Mouse (Mus musculus) E14TG2a.4 (cell line): Measurements from ENCODE around the gene Abca3.
A peak's percentile ranks its signal among the peaks of the same experiment; 100 is the strongest.

Experiments
- H3K27me3 ChIP-seq: 2 replicates; pipeline ENCODE4 v1.6.1; 2014; ENCODE audit warnings: low read length, control low read depth; ENCODE audit not compliant: insufficient read depth
- H3K36me3 ChIP-seq: 2 replicates; pipeline ENCODE4 v1.6.1; 2014; ENCODE audit warnings: low read length, control low read depth; ENCODE audit not compliant: insufficient read depth
- H3K4me1 ChIP-seq: replicated peaks from 2 replicates; pipeline ENCODE4 v1.6.1; 2014; ENCODE audit warnings: low read depth, low read length, control low read depth
- H3K4me3 ChIP-seq: replicated peaks from 2 replicates; pipeline ENCODE4 v1.5.1; 2014; ENCODE audit warnings: mild to moderate bottlenecking, low read length
- H3K9me3 ChIP-seq: 2 replicates; pipeline ENCODE4 v1.6.1; 2014; ENCODE audit warnings: low read length, control low read depth
- CTCF ChIP-seq: conservative IDR thresholded peaks from 2 replicates; pipeline ENCODE4 v1.5.1; 2014; ENCODE audit warnings: low read length
- NANOG ChIP-seq: IDR thresholded peaks from 2 replicates; pipeline ENCODE4 v1.6.1; 2014; ENCODE audit warnings: borderline replicate concordance, low read length, mixed read lengths
- POU5F1 ChIP-seq: IDR thresholded peaks from 2 replicates; pipeline ENCODE4 v1.6.1; 2014; ENCODE audit warnings: low read length, borderline replicate concordance

The Abca3 gene

DNA sequence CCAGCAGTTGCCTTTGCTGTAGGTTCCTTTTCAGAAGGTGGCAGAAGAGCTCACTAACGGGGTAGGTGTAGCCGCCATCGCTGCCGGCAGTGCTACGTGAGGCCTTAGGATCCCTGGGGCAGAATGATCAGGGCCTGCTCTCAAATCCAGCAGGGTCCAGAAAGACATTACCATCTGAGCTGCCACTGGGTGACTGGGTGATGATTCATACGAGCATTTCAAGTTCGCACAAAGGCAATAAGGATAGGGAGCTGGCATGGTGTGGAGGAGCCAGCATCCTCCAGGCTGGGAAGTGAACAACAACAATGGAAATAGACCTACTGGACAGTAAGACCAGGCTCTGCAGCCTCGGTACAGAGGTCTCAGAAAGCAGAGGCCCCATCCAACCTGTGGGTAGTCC lies 88.6 kb downstream of the Abca3 start:
- H3K36me3 ChIP-seq = peaks cover 62% of the 10 kb centered on the region
- H3K9me3 ChIP-seq = no peaks in the 10 kb centered on the region
- H3K27me3 ChIP-seq = no peaks in the 10 kb centered on the region
- TF ChIP-seq CTCF (no peak), NANOG (no peak), POU5F1 (no peak)
- H3K4me1 ChIP-seq = peaks cover 33% of the 10 kb centered on the region
- no peak overlapping the region for H3K4me3 ChIP-seq

- H3K4me3 ChIP-seq = no peak overlapping the region
Measured at GRCm38 (mm10) chr17:24441148-24441547, 89.4 kb downstream of the Abca3 start.

DNA sequence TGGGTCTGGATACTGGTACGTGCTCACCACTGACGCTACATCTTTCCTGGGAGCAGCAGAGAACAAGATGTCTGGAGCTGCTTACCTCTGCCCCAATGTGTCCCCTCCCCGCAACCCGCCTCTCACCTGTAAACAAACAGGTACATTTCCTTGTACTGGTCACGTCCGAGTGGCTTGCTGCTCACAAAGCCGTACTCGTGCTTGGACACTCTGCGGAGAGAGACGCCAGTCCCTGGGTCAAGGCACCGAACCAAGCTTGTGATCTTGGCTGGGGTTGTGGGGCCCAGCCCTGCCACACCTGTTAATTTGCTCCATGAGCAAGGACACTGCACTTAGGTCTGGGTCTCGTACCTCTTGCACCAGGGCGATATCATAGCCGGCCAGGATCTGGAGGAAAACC lies 90.4 kb downstream of the Abca3 start:
- TF ChIP-seq CTCF (no peak), NANOG (no peak), POU5F1 (no peak)
- Histone ChIP-seq H3K4me1 (peaks cover 29% of the 10 kb centered on the region), H3K36me3 (peaks cover 70% of the 10 kb centered on the region), H3K4me3 (peak overlapping the region; percentile 29; the same call in 1 of the 2 replicates), H3K9me3 (no peaks in the 10 kb centered on the region), H3K27me3 (no peaks in the 10 kb centered on the region)

More at GRCm38 (mm10) chr17:24441148-24441547, 89.4 kb downstream of the Abca3 start:
- peaks cover 29% of the 10 kb centered on the region for H3K4me1 ChIP-seq
- H3K36me3 ChIP-seq = peaks cover 62% of the 10 kb centered on the region
- TF ChIP-seq CTCF = peak; percentile 28
- TF ChIP-seq POU5F1 = no peak
- H3K27me3 ChIP-seq = no peaks in the 10 kb centered on the region
- H3K9me3 ChIP-seq = no peaks in the 10 kb centered on the region

DNA sequence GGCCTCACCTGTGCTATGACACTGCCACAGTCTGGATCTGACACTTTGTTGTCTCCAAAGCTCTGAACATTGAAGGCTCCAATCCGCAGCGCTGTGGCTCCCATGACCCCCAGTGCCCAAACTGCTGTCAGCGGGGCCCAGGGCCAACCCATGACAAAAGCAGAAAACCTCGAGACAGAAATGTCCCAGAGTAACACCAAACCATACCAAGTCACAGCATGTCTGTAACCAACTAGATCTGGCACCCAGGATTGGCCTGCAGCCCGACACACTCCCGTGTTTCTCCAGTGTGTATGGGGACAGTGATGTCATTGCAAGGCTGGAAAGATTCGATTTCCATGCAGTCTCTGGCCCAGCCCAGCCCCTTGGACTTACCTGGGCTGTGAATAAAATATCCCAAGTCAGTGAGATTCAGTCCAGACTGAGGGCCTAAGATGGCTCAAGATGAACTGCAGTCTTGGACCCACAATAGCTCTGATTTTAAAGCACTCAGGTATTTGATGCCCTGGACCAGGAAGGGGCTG lies 90.9 kb downstream of the Abca3 start, which contains the start of gene Dnase1l2:
Gene Dnase1l2, minus strand, starts transcription at position 474 of the 524 bp plus-strand sequence.
- Histone ChIP-seq H3K36me3 (peaks cover 71% of the 10 kb centered on the region), H3K9me3 (no peaks in the 10 kb centered on the region), H3K4me3 (peak within 1 kb of the TSS; percentile 29; the same call in 1 of the 2 replicates), H3K27me3 (no peaks in the 10 kb centered on the region), H3K4me1 (peaks cover 29% of the 10 kb centered on the region)
- TF ChIP-seq NANOG (no peak), POU5F1 (no peak), CTCF (no peak)

GRCm38 (mm10) chr17:24443409-24443808 lies 91.7 kb downstream of the Abca3 start:
- Histone ChIP-seq H3K4me3 (no peak overlapping the region), H3K36me3 (peaks cover 72% of the 10 kb centered on the region), H3K9me3 (no peaks in the 10 kb centered on the region), H3K27me3 (no peaks in the 10 kb centered on the region), H3K4me1 (peaks cover 29% of the 10 kb centered on the region)
- TF ChIP-seq NANOG = no peak

DNA sequence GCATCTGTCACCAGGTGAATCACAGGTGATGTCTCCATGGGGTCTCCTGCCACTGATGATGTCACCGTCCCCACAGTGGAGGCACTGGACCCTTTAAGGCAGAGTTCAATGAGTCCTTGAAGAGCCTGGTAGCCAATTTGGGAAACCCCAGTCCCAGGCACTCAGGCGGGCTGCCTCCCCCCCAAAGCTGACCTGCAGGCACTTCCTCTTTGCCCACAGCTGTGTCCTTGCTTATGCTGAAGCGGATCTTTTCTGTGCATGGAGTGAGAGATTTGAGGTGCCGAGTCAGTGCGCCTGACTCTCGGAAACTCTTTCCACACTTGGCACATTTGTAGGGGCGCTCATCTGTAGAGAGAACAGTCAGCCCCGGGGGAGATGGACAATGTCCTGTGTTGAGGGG lies 94.8 kb downstream of the Abca3 start:
- no peaks in the 10 kb centered on the region for H3K9me3 ChIP-seq
- H3K4me1 ChIP-seq = peaks cover 25% of the 10 kb centered on the region
- no peak for TF ChIP-seq POU5F1
- no peak for TF ChIP-seq CTCF
- no peaks in the 10 kb centered on the region for H3K27me3 ChIP-seq
- no peak overlapping the region for H3K4me3 ChIP-seq
- H3K36me3 ChIP-seq = peaks cover 88% of the 10 kb centered on the region

DNA sequence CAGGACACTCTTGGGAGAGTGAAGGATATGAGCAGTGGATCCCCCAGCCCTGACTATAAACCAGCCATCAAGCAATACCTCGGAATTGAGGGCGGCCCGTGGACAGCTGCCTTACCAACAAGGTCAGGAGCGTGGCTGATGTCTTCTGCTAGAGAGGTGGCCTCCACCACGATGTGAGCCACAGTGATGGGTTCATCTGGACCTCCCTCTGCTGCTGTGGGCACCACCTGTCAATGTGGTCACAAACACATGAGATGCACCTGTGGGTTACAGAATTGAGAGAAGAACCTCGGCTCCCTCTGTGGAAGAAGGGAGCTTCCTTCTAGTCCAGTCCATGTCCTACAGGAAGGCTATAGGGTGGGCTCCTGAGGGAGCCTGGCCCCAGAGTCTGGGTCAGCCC lies 97.8 kb downstream of the Abca3 start:
- H3K4me1 ChIP-seq = peaks cover 21% of the 10 kb centered on the region
- no peak for TF ChIP-seq NANOG
- no peak for TF ChIP-seq CTCF
- no peak for TF ChIP-seq POU5F1
- no peaks in the 10 kb centered on the region for H3K9me3 ChIP-seq
- peaks cover 82% of the 10 kb centered on the region for H3K36me3 ChIP-seq
- no peaks in the 10 kb centered on the region for H3K27me3 ChIP-seq
- H3K4me3 ChIP-seq = no peak overlapping the region

DNA sequence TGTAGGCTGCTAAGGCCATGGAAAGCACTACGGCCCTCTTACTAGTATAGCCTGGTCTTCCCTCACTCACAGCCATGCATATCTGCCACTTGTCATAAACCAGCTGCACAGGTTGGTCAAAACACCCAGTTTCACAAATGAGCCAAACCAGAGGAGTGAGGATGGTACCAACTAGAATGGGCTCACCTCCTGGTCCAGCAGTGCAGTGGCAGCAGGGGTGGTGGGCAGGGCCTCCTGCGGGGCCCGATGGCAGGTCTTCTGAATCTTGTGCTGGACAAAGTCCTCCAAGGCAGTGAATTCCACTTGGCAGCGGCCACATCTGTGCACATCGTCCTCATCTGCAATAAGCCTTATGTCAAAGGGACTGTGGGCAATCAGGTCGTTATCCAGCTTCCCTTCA lies 99.5 kb downstream of the Abca3 start:
- Histone ChIP-seq H3K36me3 (peaks cover 65% of the 10 kb centered on the region), H3K9me3 (no peaks in the 10 kb centered on the region), H3K4me1 (peaks cover 18% of the 10 kb centered on the region), H3K4me3 (no peak overlapping the region), H3K27me3 (no peaks in the 10 kb centered on the region)
- TF ChIP-seq NANOG (no peak), CTCF (no peak), POU5F1 (no peak)

- TF ChIP-seq CTCF (no peak), NANOG (no peak), POU5F1 (no peak)
- Histone ChIP-seq H3K4me3 (no peak overlapping the region), H3K9me3 (no peaks in the 10 kb centered on the region), H3K4me1 (peaks cover 18% of the 10 kb centered on the region), H3K27me3 (no peaks in the 10 kb centered on the region), H3K36me3 (peaks cover 43% of the 10 kb centered on the region)
Measured at GRCm38 (mm10) chr17:24453372-24453771, 101.6 kb downstream of the Abca3 start.

DNA sequence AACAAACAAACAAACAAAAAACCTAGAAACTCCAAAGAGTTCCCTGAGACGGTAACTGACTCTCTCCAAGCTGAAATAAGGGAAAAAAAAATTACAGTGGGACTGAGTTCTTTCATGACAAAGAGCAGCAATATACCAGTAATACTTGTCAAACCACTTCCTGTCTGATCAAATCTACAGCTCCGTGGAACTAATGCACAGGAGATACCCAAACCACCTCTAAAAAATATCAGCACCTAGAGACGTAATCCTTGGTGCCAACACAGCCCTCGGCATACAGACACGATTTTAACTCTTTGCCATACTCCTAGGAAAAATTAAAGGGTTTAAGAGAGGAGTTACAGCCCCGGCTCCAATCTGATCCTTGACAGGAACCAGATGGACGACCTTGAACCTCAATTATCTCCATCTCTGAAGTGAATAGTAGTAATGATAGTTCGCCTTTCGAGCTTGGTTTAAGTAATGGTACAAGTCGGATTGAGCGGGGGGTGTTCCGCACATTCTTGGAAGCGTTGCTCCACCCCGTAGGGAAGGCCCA lies 102.5 kb downstream of the Abca3 start:
- TF ChIP-seq CTCF (no peak), POU5F1 (no peak), NANOG (no peak)

More for the DNA sequence above, 102.5 kb downstream of the Abca3 start:
- Histone ChIP-seq H3K36me3 (peaks cover 34% of the 10 kb centered on the region), H3K9me3 (no peaks in the 10 kb centered on the region), H3K4me3 (peak overlapping the region; percentile 97), H3K4me1 (peaks cover 18% of the 10 kb centered on the region), H3K27me3 (no peaks in the 10 kb centered on the region)
